Mouse (Mus musculus) cerebellum, adult (tissue): ENCODE data around the gene Mmachc.

ENCODE experiments used
- ATAC-seq: cut with Nextera tagmentation; 2 replicates; pipeline ENCODE4 v1.9.2; 2017; ENCODE audit warnings: mild to moderate bottlenecking, moderate library complexity, mixed read lengths; ENCODE audit not compliant: insufficient number of reproducible peaks, low FRiP score, low TSS enrichment

Gene Mmachc

GRCm38 (mm10) chr4:116655100-116655499 is 53.1 kb downstream of the Mmachc start:
- no peak for ATAC-seq

DNA sequence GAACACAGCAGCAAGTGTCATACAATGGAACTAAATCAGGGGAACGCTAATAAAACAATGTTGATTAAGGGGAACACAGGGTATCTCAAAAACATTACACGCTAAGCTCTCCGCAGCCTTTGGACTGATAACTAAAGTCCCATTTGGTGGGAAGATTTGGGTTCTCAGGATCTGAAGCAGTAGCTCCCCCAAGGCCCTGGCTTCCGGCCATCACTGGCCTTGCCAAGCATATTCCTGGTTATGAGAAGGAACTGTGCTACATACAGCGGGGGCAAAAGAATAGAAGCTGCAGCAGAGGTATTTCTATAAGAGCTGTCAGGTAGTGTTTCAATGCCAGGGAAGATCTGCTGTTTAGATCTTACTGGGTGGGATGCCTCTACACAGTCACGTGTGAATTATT is 55.0 kb downstream of the Mmachc start:
- ATAC-seq, result no peak
